13 mouse cellular contexts compared by ENCODE assay signal in the genomic region with DNA sequence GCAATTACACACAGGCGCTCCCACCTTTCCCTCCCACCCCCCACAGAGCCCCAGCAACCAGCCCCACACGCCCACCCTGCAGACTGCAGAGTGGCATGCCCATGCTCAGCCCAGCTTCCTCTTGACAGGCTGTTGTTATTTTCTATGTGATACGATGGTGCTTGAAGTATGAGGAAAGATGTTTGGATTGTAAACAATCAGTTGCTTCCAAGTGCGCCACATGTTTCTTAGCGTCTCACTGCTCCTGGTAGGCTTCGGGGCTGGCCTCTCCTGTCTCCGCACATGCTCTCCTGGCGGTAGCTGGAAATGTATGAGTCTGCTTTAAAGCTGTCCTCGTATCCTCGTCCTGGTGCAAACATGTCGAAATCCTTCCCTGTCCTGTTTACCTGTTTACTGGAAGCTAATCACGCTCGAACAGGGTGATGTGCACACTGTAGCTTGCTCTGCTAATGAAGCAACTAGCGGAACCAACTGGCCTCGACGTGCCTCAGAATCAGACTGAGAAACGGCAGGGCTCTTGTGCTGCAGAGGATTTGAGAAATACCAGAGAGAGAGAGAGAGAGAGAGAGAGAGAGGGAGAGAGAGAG. TPM values are rescaled to one million over a fixed set of nuclear protein-coding genes. Genes with fewer than 3 reads are reported as not detected.
DNase-seq lines count a peak whose midpoint lies in the region; ATAC-seq and TF ChIP-seq lines count a peak whose summit lies in the region.
"Had no signal": no experiment of that assay in that cellular context is flagged by ENCODE, and none has a peak within 500 bp of the region (broad histone marks: within the 10 kb centered on the region; RNA-seq: fewer than 3 reads in every experiment).

No protein-coding gene starts in this region.

- peak; percentile 45; the same call in 1 of the 2 replicates for ATAC-seq in hindbrain, embryonic 15.5 days (ENCODE audit: low FRiP score, low read depth)
- ATAC-seq in hindbrain, embryonic 11.5 days (ENCODE audit: low FRiP score): no peak
- peak; percentile 52; the same call in 1 of the 2 replicates for ATAC-seq in lung, postnatal 0 days
- ATAC-seq: intestine, postnatal 0 days had no signal

- H3K4me2 ChIP-seq in hindbrain, embryonic 15.5 days: peak overlapping the region; percentile 14; the same call in 1 of the 2 replicates
- no peak overlapping the region for H3K4me2 ChIP-seq in hindbrain, embryonic 11.5 days (replicated peaks; ENCODE audit: low read depth, low read length)
- peak overlapping the region; percentile 6; the same call in 1 of the 2 replicates for H3K4me2 ChIP-seq in lung, postnatal 0 days (replicated peaks; ENCODE audit: low read depth, low read length)
- H3K4me2 ChIP-seq: heart, embryonic 12.5 days had no signal

- no peak for TF ChIP-seq EP300 in lung, postnatal 0 days (IDR thresholded peaks at IDR 0.05)

- no peak for TF ChIP-seq POLR2A in cerebellum, adult 2 months (IDR thresholded peaks at IDR 0.05; ENCODE audit: borderline replicate concordance, insufficient read depth, low read length)

- H3K27ac ChIP-seq in cerebellum, adult 2 months (ENCODE audit: insufficient read depth, low read length): no peak overlapping the region
- no peak overlapping the region for H3K27ac ChIP-seq in hindbrain, embryonic 15.5 days (replicated peaks)
- no peak overlapping the region for H3K27ac ChIP-seq in hindbrain, embryonic 11.5 days (ENCODE audit: low read depth, low read length)
- H3K27ac ChIP-seq in lung, postnatal 0 days (ENCODE audit: low read length): no peak overlapping the region
- H3K27ac ChIP-seq: kidney, postnatal 0 days had no signal

- H3K4me3 ChIP-seq in cerebellum, adult 2 months (replicated peaks; ENCODE audit: insufficient read depth, low read depth, low read length): peak overlapping the region; percentile 8
- H3K4me3 ChIP-seq in hindbrain, embryonic 15.5 days: no peak overlapping the region
- H3K4me3 ChIP-seq in hindbrain, embryonic 11.5 days (ENCODE audit: low read depth, low read length): no peak overlapping the region
- no peak overlapping the region for H3K4me3 ChIP-seq in lung, postnatal 0 days (ENCODE audit: low read depth, low read length)
- H3K4me3 ChIP-seq: heart, embryonic 12.5 days had no signal

- H3K27me3 ChIP-seq in cerebellum, adult 2 months (ENCODE audit: control insufficient read depth, insufficient read depth, low read length): no peaks in the 10 kb centered on the region
- H3K27me3 ChIP-seq in hindbrain, embryonic 15.5 days: peaks cover 30% of the 10 kb centered on the region
- peaks cover 10% of the 10 kb centered on the region; the same call in 1 of the 2 replicates for H3K27me3 ChIP-seq in hindbrain, embryonic 11.5 days (ENCODE audit: control insufficient read depth, insufficient read depth, low read length)
- no peaks in the 10 kb centered on the region for H3K27me3 ChIP-seq in lung, postnatal 0 days (replicated peaks; ENCODE audit: insufficient read depth, low read length)

- no peak overlapping the region for H3K9ac ChIP-seq in hindbrain, embryonic 15.5 days
- no peak overlapping the region for H3K9ac ChIP-seq in hindbrain, embryonic 11.5 days (ENCODE audit: low read depth, low read length)
- no peak overlapping the region for H3K9ac ChIP-seq in lung, postnatal 0 days (replicated peaks; ENCODE audit: low read depth)
- H3K9ac ChIP-seq: heart, embryonic 12.5 days had no signal

- no peaks in the 10 kb centered on the region for H3K9me3 ChIP-seq in hindbrain, embryonic 15.5 days
- no peaks in the 10 kb centered on the region for H3K9me3 ChIP-seq in hindbrain, embryonic 11.5 days (ENCODE audit: control insufficient read depth, low read length)
- no peaks in the 10 kb centered on the region for H3K9me3 ChIP-seq in lung, postnatal 0 days (ENCODE audit: low read length)
- H3K9me3 ChIP-seq: heart, embryonic 12.5 days had no signal

- no peak for DNase-seq in cerebellum, adult 2 months
- no peak for DNase-seq in cerebellum, postnatal 25 days
- no peak for DNase-seq in hindbrain, embryonic 11.5 days (ENCODE audit: low spot score)
- peak; percentile 60 for DNase-seq in lung, postnatal 0 days (ENCODE audit: low spot score)
- no peak for DNase-seq in lung, postnatal 14 days
- no peak for DNase-seq in right cerebral cortex, postnatal 25 days
- no peak for DNase-seq in urinary bladder, postnatal 36 days (ENCODE audit: low spot score in 2 of 2)
- DNase-seq: gastrocnemius, postnatal 25 days; thymus, adult 2 months had no signal

- 16% methylated on average over 17 of the region's 17 CpGs for WGBS in cerebellum, adult 2 months
- 54% methylated on average over 17 of the region's 17 CpGs for WGBS in hindbrain, embryonic 15.5 days
- 66% methylated on average over 17 of the region's 17 CpGs for WGBS in hindbrain, embryonic 11.5 days
- WGBS in lung, postnatal 0 days: 45% methylated on average over 17 of the region's 17 CpGs

- no peaks in the 10 kb centered on the region for H3K36me3 ChIP-seq in hindbrain, embryonic 15.5 days
- H3K36me3 ChIP-seq in hindbrain, embryonic 11.5 days (ENCODE audit: control insufficient read depth, insufficient read depth, low read length): no peaks in the 10 kb centered on the region
- H3K36me3 ChIP-seq in lung, postnatal 0 days (ENCODE audit: insufficient read depth, low read length): no peaks in the 10 kb centered on the region
- H3K36me3 ChIP-seq: heart, embryonic 12.5 days had no signal

- peaks cover 9% of the 10 kb centered on the region for H3K4me1 ChIP-seq in cerebellum, adult 2 months (ENCODE audit: control insufficient read depth, insufficient read depth, low read length)
- H3K4me1 ChIP-seq in hindbrain, embryonic 15.5 days (replicated peaks): peaks cover 3% of the 10 kb centered on the region; the same call in 1 of the 2 replicates
- H3K4me1 ChIP-seq in hindbrain, embryonic 11.5 days (replicated peaks; ENCODE audit: control insufficient read depth, insufficient read depth, low read length): no peaks in the 10 kb centered on the region
- no peaks in the 10 kb centered on the region for H3K4me1 ChIP-seq in lung, postnatal 0 days (ENCODE audit: insufficient read depth, low read depth, low read length)
- H3K4me1 ChIP-seq: heart, embryonic 12.5 days had no signal

- no peak for TF ChIP-seq CTCF in cerebellum, adult 2 months (IDR thresholded peaks at IDR 0.05; ENCODE audit: borderline replicate concordance, insufficient read depth, low read depth, low read length)
- TF ChIP-seq CTCF in lung, postnatal 0 days (IDR thresholded peaks at IDR 0.05): no peak; the same call in 1 of the 2 replicates

RNA-seq across cellular contexts. Expression of a gene that starts 9.6 kb away (rescaled TPM):
- 1.4 and 2.1 TPM in 2 replicates for polyA plus RNA-seq in cerebellum, adult 2 months (2012; rRNA removed)
- polyA plus RNA-seq in hindbrain, embryonic 15.5 days (2015; fragmentation: Nextera tagmentation; extraction: Ambion mirVana): 0.59 and 0.69 TPM in 2 replicates
- polyA plus RNA-seq in hindbrain, embryonic 11.5 days (2014; fragmentation: Nextera tagmentation; extraction: Ambion mirVana): 0.17 and 0.25 TPM in 2 replicates
- polyA plus RNA-seq in lung, postnatal 0 days (2015; fragmentation: Nextera tagmentation; extraction: Ambion mirVana): 0.07 and 0.26 TPM in 2 replicates
- polyA plus RNA-seq: heart, embryonic 12.5 days had no signal

RNA-seq across cellular contexts. Expression of a gene that starts 41.0 kb away (rescaled TPM):
- polyA plus RNA-seq in cerebellum, adult 2 months (2012; rRNA removed): 155 and 168 TPM in 2 replicates
- 58.7 and 61.2 TPM in 2 replicates for polyA plus RNA-seq in hindbrain, embryonic 15.5 days (2015; fragmentation: Nextera tagmentation; extraction: Ambion mirVana)
- polyA plus RNA-seq in hindbrain, embryonic 11.5 days (2014; fragmentation: Nextera tagmentation; extraction: Ambion mirVana): 91.1 and 104 TPM in 2 replicates
- polyA plus RNA-seq in lung, postnatal 0 days (2015; fragmentation: Nextera tagmentation; extraction: Ambion mirVana): 20.3 and 23.9 TPM in 2 replicates
